Mouse (Mus musculus) neural tube, embryonic 15.5 days (tissue): ENCODE results near the gene Xlr3b. TPM values are rescaled to one million over a fixed set of nuclear protein-coding genes. Genes with fewer than 3 reads are reported as not detected.

Source experiments
- polyA plus RNA-seq: library from polyadenylated mRNA; unstranded; fragments of >200 nt; fragmentation: Nextera tagmentation; extraction: Ambion mirVana; gene quantifications from 2 replicates; pipeline ENCODE4 v1.2.1, GENCODE M21; 2015

The Xlr3b gene
- polyA plus RNA-seq, 1 experiment from 2014 or later, result 19.9 TPM

Other genes with a start within 250 kb of the Xlr3b start
- gene Zfp185, start 204.9 kb upstream of the Xlr3b start, polyA plus RNA-seq, result 1.1 and 1.4 TPM in 2 replicates
- gene Pnma5, start 155.1 kb upstream of the Xlr3b start, polyA plus RNA-seq, result 0.23 TPM in 2 replicates
- 4.5 and 6.0 TPM in 2 replicates for gene Pnma3, start 127.4 kb upstream of the Xlr3b start, polyA plus RNA-seq
- 0.29 and 4.0 TPM in 2 replicates for gene Xlr4a, start 109.7 kb upstream of the Xlr3b start, polyA plus RNA-seq
- 4.2 TPM in 2 replicates for gene Xlr3a, start 95.1 kb upstream of the Xlr3b start, polyA plus RNA-seq
- 0.84 TPM in 1 of 2 replicates, not detected in the other for gene Gm14685, start 75.2 kb upstream of the Xlr3b start, polyA plus RNA-seq
- not detected in 2 replicates for gene Xlr5b, start 43.4 kb upstream of the Xlr3b start, polyA plus RNA-seq
- 0.59 TPM in 1 of 2 replicates, not detected in the other for gene DXBay18, start 42.8 kb upstream of the Xlr3b start, polyA plus RNA-seq
- not detected in 2 replicates for gene Spin2d, start 15.2 kb upstream of the Xlr3b start, polyA plus RNA-seq
- gene Xlr4b, start 22.1 kb downstream of the Xlr3b start, polyA plus RNA-seq, result 0.37 and 3.1 TPM in 2 replicates
- 31.3 and 35.3 TPM in 2 replicates for gene F8a, start 36.1 kb downstream of the Xlr3b start, polyA plus RNA-seq
- 0.12 and 2.3 TPM in 2 replicates for gene Xlr4c, start 50.9 kb downstream of the Xlr3b start, polyA plus RNA-seq
- 0.22 and 0.41 TPM in 2 replicates for gene Xlr3c, start 73.2 kb downstream of the Xlr3b start, polyA plus RNA-seq
- gene Xlr5a, start 100.8 kb downstream of the Xlr3b start, polyA plus RNA-seq, result 0.20 TPM in 1 of 2 replicates, not detected in the other
- not detected in 2 replicates for gene Xlr5c, start 100.8 kb downstream of the Xlr3b start, polyA plus RNA-seq
- not detected in 2 replicates for gene Gm45015, start 144.6 kb downstream of the Xlr3b start, polyA plus RNA-seq
- gene Zfp275, start 150.4 kb downstream of the Xlr3b start, polyA plus RNA-seq, result 8.9 and 9.8 TPM in 2 replicates
- not detected in 2 replicates for gene Gm18336, start 206.5 kb downstream of the Xlr3b start, polyA plus RNA-seq
- 1.2 and 1.3 TPM in 2 replicates for gene Zfp92, start 218.9 kb downstream of the Xlr3b start, polyA plus RNA-seq
- gene Trex2, start 243.1 kb downstream of the Xlr3b start, polyA plus RNA-seq, result not detected in 2 replicates